Mouse (Mus musculus) CH12.LX (cell line): ENCODE data around the gene Pole2. TPM values are rescaled to one million over a fixed set of nuclear protein-coding genes. Genes with fewer than 3 reads are reported as not detected.

Experiments
- DNase-seq: peaks from one replicate; pipeline ENCODE4 v3.0.0-alpha.2; 2013; ENCODE audit errors: extremely low read depth
- H3K27ac ChIP-seq: 2 replicates; pipeline ENCODE4 v1.5.1; 2012; ENCODE audit warnings: low read depth, mild to moderate bottlenecking, control low read depth, moderate library complexity; ENCODE audit not compliant: insufficient read depth
- H3K27me3 ChIP-seq: replicated peaks from 2 replicates; pipeline ENCODE3; 2012; ENCODE audit warnings: inconsistent platforms
- H3K36me3 ChIP-seq, 2 experiments: replicated peaks in 1 of 2; 2 replicates each; pipeline versions ENCODE3 to v1.6.1; 2012; ENCODE audit warnings: inconsistent platforms in 1 of 2, low read length in 1 of 2, mild to moderate bottlenecking in 1 of 2, mixed read lengths in 1 of 2, moderate library complexity in 1 of 2; ENCODE audit not compliant: control insufficient read depth in 1 of 2, insufficient read depth in 1 of 2
- H3K4me1 ChIP-seq, 2 experiments: 2 replicates each; pipeline ENCODE4 v1.6.1; 2012; ENCODE audit warnings: inconsistent platforms in 1 of 2, moderate library complexity in 1 of 2; ENCODE audit not compliant: insufficient read depth in 2 of 2, control insufficient read depth in 1 of 2
- H3K4me2 ChIP-seq: 2 replicates; pipeline ENCODE4 v1.6.1; 2012; ENCODE audit warnings: low read depth, mild to moderate bottlenecking, control low read depth; ENCODE audit not compliant: poor library complexity, insufficient read depth, severe bottlenecking
- H3K4me3 ChIP-seq, 3 experiments: fragments of 150-350 bp in 1 of 3; sonication (generic) in 1 of 3; replicated peaks in 1 of 3; 2 replicates each; pipeline versions ENCODE3 to v1.5.1; 2011 to 2012; ENCODE audit warnings: low read depth in 2 of 3, low read length in 2 of 3, mild to moderate bottlenecking in 2 of 3, moderate library complexity in 2 of 3, control low read depth in 1 of 3, improper control_type of control experiment in 1 of 3, inconsistent platforms in 1 of 3, mixed read lengths in 1 of 3; ENCODE audit not compliant: poor library complexity in 1 of 3
- H3K79me2 ChIP-seq: replicated peaks from 2 replicates; pipeline ENCODE4 v1.6.1; 2012; ENCODE audit warnings: mild to moderate bottlenecking, moderate library complexity; ENCODE audit not compliant: control insufficient read depth, poor library complexity, insufficient read depth, severe bottlenecking; ENCODE audit errors: extremely low read depth
- H3K9ac ChIP-seq: 2 replicates; pipeline ENCODE4 v1.6.1; 2012; ENCODE audit warnings: low read depth, mild to moderate bottlenecking, control low read depth, moderate library complexity; ENCODE audit not compliant: insufficient read depth
- H3K9me3 ChIP-seq: replicated peaks from 2 replicates; pipeline ENCODE3; 2012; ENCODE audit warnings: low read length, inconsistent platforms, mixed read lengths
- BHLHE40 ChIP-seq: IDR thresholded peaks from 2 replicates; pipeline ENCODE4 v1.6.1; 2011; ENCODE audit warnings: mild to moderate bottlenecking, low read depth, low read length, improper control_type of control experiment
- CHD2 ChIP-seq: IDR thresholded peaks from 2 replicates; pipeline ENCODE4 v1.6.1; 2011; ENCODE audit warnings: low read length, improper control_type of control experiment
- CTCF ChIP-seq, 2 experiments: IDR thresholded peaks in 1 of 2; conservative IDR thresholded peaks in 1 of 2; 2 replicates each; pipeline ENCODE4 v1.5.1; 2011 to 2012; ENCODE audit warnings: low read depth in 2 of 2, low read length in 2 of 2, improper control_type of control experiment in 1 of 2, inconsistent platforms in 1 of 2, mild to moderate bottlenecking in 1 of 2, moderate library complexity in 1 of 2
- E2F4 ChIP-seq: IDR thresholded peaks from 2 replicates; pipeline ENCODE4 v1.6.1; 2011; ENCODE audit warnings: low read depth, low read length, improper control_type of control experiment; ENCODE audit not compliant: insufficient replicate concordance
- EP300 ChIP-seq: IDR thresholded peaks from 2 replicates; pipeline ENCODE4 v1.6.1; 2011; ENCODE audit warnings: low read length, improper control_type of control experiment
- HCFC1 ChIP-seq: IDR thresholded peaks from 2 replicates; pipeline ENCODE4 v1.6.1; 2012; ENCODE audit warnings: low read depth, mild to moderate bottlenecking, inconsistent platforms, low read length, improper control_type of control experiment
- IRF4 ChIP-seq: IDR thresholded peaks from 2 replicates; pipeline ENCODE4 v1.6.1; 2014; ENCODE audit warnings: low read depth, mild to moderate bottlenecking, inconsistent platforms, low read length, improper control_type of control experiment
- MAFK ChIP-seq: IDR thresholded peaks from 2 replicates; pipeline ENCODE4 v1.6.1; 2011; ENCODE audit warnings: low read length, improper control_type of control experiment; ENCODE audit not compliant: insufficient replicate concordance
- MAX ChIP-seq: IDR thresholded peaks from 2 replicates; pipeline ENCODE4 v1.6.1; 2011; ENCODE audit warnings: low read length, improper control_type of control experiment
- MXI1 ChIP-seq: IDR thresholded peaks from 2 replicates; pipeline ENCODE4 v1.6.1; 2011; ENCODE audit warnings: mild to moderate bottlenecking, low read depth, low read length, improper control_type of control experiment
- MYC ChIP-seq: IDR thresholded peaks from 2 replicates; pipeline ENCODE4 v1.6.1; 2011; ENCODE audit warnings: low read depth, mild to moderate bottlenecking, improper control_type of control experiment, low read length
- NELFE ChIP-seq: IDR thresholded peaks from 2 replicates; pipeline ENCODE4 v1.6.1; 2011; ENCODE audit warnings: low read depth, low read length, improper control_type of control experiment
- PAX5 ChIP-seq: IDR thresholded peaks from 2 replicates; pipeline ENCODE4 v1.6.1; 2012; ENCODE audit warnings: low read length, inconsistent platforms, mixed read lengths
- POLR2AphosphoS2 ChIP-seq: IDR thresholded peaks from 2 replicates; pipeline ENCODE4 v1.6.1; 2011; ENCODE audit warnings: low read depth, low read length, improper control_type of control experiment
- RAD21 ChIP-seq: IDR thresholded peaks from 2 replicates; pipeline ENCODE4 v1.6.1; 2011; ENCODE audit warnings: low read depth, mild to moderate bottlenecking, low read length, improper control_type of control experiment, moderate library complexity
- RCOR1 ChIP-seq: conservative IDR thresholded peaks from 2 replicates; pipeline ENCODE4 v1.6.1; 2012; ENCODE audit warnings: low read depth, mild to moderate bottlenecking, inconsistent platforms, low read length, improper control_type of control experiment
- SMC3 ChIP-seq: IDR thresholded peaks from 2 replicates; pipeline ENCODE4 v1.6.1; 2011; ENCODE audit warnings: low read depth, low read length, improper control_type of control experiment
- TBP ChIP-seq: conservative IDR thresholded peaks from 2 replicates; pipeline ENCODE4 v1.6.1; 2011; ENCODE audit warnings: low read depth, low read length, improper control_type of control experiment
- UBTF ChIP-seq: IDR thresholded peaks from 2 replicates; pipeline ENCODE4 v1.6.1; 2012; ENCODE audit warnings: low read depth, mild to moderate bottlenecking, inconsistent platforms, low read length, improper control_type of control experiment, moderate library complexity
- USF2 ChIP-seq: conservative IDR thresholded peaks from 2 replicates; pipeline ENCODE4 v1.6.1; 2011; ENCODE audit warnings: low read depth, low read length, improper control_type of control experiment
- ZMIZ1 ChIP-seq: IDR thresholded peaks from 2 replicates; pipeline ENCODE4 v1.6.1; 2012; ENCODE audit warnings: low read depth, mild to moderate bottlenecking, inconsistent platforms, low read length, improper control_type of control experiment
- ZNF384 ChIP-seq: IDR thresholded peaks from 2 replicates; pipeline ENCODE4 v1.6.1; 2012; ENCODE audit warnings: low read depth, low read length, improper control_type of control experiment, inconsistent platforms
- dilution Hi-C: fragments of 300-500 bp; cut with MboI; formaldehyde crosslinking; loops from 2 replicates; pipeline ENCODE4 v1.14.3; 2020; ENCODE audit warnings: low sequenced_read_pairs; ENCODE audit not compliant: extremely low pct_unique_long_range_greater_than_20kb, extremely low pct_ligation_motif_present
- in situ Hi-C: fragments of 300-500 bp; cut with MboI; formaldehyde crosslinking; loops from 3 replicates; pipeline ENCODE4 v1.14.3; 2019; ENCODE audit warnings: low sequenced_read_pairs, low pct_ligation_motif_present, low pct_unique_long_range_greater_than_20kb, mixed read lengths
- polyA plus RNA-seq: library from polyadenylated mRNA; unstranded; fragments of >175 nt; gene quantifications from 2 replicates; pipeline ENCODE4 v1.2.1, GENCODE M21; 2012; ENCODE audit warnings: low read depth; ENCODE audit not compliant: insufficient read length
- total RNA-seq, 2 experiments: library from RNA; depleted of rRNA; stranded (reverse); fragments of 300-350 nt in 1 of 2; fragments of >200 nt in 1 of 2; gene quantifications; 2 replicates each; pipeline ENCODE4 v1.2.3; 2012 to 2014

Gene Pole2
- total and polyA plus RNA-seq, 3 experiments = 32.6 to 143 (median 37.1) TPM

GRCm38 (mm10) chr12:69250756-69251155 is 22.8 kb upstream of the Pole2 start:
- no peaks in the 10 kb centered on the region for H3K79me2 ChIP-seq
- no peaks in the 10 kb centered on the region for H3K27me3 ChIP-seq
- H3K4me1 ChIP-seq = no peaks in the 10 kb centered on the region
- DNase-seq = no peak
- H3K9ac ChIP-seq = no peak overlapping the region
- H3K27ac ChIP-seq = no peak overlapping the region
- H3K4me3 ChIP-seq = no peak overlapping the region
- no peaks in the 10 kb centered on the region for H3K9me3 ChIP-seq
- in situ Hi-C loops (no loop called here), dilution Hi-C loops (no loop called here)
- H3K4me2 ChIP-seq = no peak overlapping the region
- H3K36me3 ChIP-seq = peaks cover 0 to 12% of the 10 kb centered on the region in 2 experiments
- TF ChIP-seq MYC = no peak
- TF ChIP-seq SMC3 = no peak
- TF ChIP-seq RAD21 = no peak
- TF ChIP-seq CTCF (conservative IDR thresholded peaks at IDR 0.05 in 1 of 2, IDR thresholded peaks at IDR 0.05 in 1 of 2; ENCODE audit: low read depth in 2 of 2, low read length in 2 of 2) = no peak
- no peak for TF ChIP-seq USF2
- no peak for TF ChIP-seq EP300
- no peak for TF ChIP-seq RCOR1
- TF ChIP-seq ZMIZ1 = no peak
- no peak for TF ChIP-seq POLR2AphosphoS2
- TF ChIP-seq NELFE = no peak
- no peak for TF ChIP-seq HCFC1
- TF ChIP-seq TBP = no peak
- TF ChIP-seq MXI1 = no peak
- TF ChIP-seq CHD2 = no peak
- no peak for TF ChIP-seq IRF4

DNA sequence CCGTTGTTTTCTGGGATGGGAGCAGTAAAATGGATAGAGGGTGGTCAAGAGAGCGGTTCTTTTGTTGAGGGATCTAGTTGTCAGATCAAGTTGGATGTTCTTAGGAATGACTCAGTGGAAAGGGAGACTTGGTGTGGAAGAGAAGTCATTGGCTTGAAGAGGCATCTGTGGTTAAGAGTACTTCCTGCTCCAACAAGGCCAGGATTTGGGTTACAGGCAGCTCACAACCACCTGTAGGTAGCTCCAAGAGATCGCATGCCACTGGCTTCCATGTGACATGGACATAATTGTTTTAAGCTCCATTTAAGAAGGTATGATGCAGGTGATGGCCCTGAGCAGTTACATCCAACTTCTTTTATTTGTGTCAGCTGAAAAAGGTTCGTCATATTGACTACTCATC is 21.8 kb upstream of the Pole2 start:
- Histone ChIP-seq H3K79me2 (no peaks in the 10 kb centered on the region), H3K4me1 (no peaks in the 10 kb centered on the region), H3K9me3 (no peaks in the 10 kb centered on the region), H3K9ac (no peak overlapping the region), H3K27me3 (no peaks in the 10 kb centered on the region), H3K4me2 (no peak overlapping the region), H3K4me3 (no peak overlapping the region), H3K36me3 (peaks cover 0 to 12% of the 10 kb centered on the region in 2 experiments), H3K27ac (no peak overlapping the region)
- dilution Hi-C loops (no loop called here), in situ Hi-C loops (no loop called here)
- TF ChIP-seq ZMIZ1 = no peak
- TF ChIP-seq RCOR1 = no peak
- no peak for TF ChIP-seq UBTF
- no peak for TF ChIP-seq TBP
- TF ChIP-seq ZNF384 = no peak
- TF ChIP-seq NELFE = no peak
- no peak for TF ChIP-seq MAX
- TF ChIP-seq MAFK = no peak
- no peak for TF ChIP-seq PAX5
- no peak for TF ChIP-seq BHLHE40
- TF ChIP-seq E2F4 = no peak
- no peak for TF ChIP-seq CTCF (conservative IDR thresholded peaks at IDR 0.05 in 1 of 2, IDR thresholded peaks at IDR 0.05 in 1 of 2; ENCODE audit: low read depth in 2 of 2, low read length in 2 of 2)
- no peak for DNase-seq
